Mouse (Mus musculus) common myeloid progenitor, adult 5-6 weeks (primary cell): ENCODE data around the gene Tor1aip1. TPM values are rescaled to one million over a fixed set of nuclear protein-coding genes. Genes with fewer than 3 reads are reported as not detected.

ENCODE experiments used
- ATAC-seq: replicated peaks from 2 replicates; pipeline ENCODE4 v1.8.0; 2016; ENCODE audit warnings: low read depth, mild to moderate bottlenecking, moderate TSS enrichment, inconsistent platforms; ENCODE audit not compliant: poor library complexity, severe bottlenecking
- total RNA-seq: library from RNA; stranded (forward); fragments of 200-1000, 187-1606 nt; gene quantifications from 2 replicates; pipeline ENCODE4 v1.2.3, GENCODE M21; 2017

The Tor1aip1 gene
- total RNA-seq, 1 experiment from 2014 or later, result 54.0 TPM

DNA sequence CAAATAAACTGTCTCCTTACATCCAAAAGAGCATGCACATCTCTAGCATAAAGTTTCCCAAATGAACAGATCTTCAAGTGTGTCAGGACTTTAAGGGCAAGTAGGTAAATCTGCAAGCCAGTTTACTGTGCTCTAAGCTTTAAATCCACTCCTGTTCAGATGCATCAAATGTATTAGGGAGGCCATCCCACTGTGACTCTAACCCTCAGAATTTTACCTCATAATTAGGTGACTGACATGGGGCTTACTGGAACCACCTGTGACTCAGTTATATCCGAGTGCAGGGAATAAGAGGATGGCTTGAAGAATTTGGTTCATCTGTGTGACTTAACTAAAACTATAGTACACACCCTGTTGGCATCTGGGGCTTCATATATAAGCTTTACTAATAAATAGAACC is 1.6 kb downstream of the Tor1aip1 start:
- ATAC-seq, result no peak

DNA sequence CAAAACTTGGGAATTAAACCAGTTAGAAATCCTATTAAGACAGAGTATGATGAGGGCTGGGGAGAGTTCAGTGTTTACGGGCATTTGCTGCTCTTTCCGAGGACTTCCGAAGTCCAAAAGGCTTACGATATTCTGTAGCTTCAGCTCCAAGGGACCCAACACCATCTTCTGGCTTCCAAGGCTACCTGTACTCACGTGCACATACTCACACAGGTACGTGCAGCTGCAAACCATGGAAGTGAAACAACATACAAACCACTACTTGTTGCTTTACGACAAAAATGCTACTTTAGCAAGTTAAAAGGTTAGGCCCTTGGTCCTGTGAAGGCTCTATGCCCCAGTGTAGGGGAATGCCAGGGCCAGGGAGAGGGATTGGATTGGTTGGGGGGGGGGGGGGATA is 2.4 kb downstream of the Tor1aip1 start:
- ATAC-seq, result no peak

DNA sequence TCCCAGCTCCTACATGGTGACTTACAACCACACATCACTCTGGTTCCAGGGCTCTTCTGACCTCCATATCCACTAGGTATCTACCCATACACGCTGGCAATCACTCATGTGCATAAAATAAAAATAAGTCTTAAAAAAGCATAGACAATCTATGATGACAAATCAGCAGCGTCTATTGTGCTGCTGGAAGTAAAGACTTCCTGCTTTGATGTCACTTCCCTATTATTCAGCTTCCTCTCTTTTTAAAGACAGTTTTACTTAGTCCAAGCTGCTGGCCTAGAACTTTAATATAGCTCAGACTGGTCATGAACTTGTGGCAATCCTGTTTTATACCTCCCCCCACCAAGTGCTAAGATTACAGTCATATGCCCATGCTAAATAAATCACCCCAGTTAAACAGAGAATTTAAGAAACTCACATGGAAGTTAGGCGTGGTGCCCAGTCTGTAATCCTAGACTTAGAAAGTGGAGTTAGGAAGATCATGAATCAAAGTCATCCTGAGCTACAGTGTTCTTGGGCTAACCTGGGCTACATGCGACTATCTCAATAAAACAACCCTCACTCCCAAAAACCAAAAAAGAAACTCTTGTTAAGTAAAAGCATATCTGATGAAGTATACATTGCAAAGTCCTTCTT is 7.8 kb downstream of the Tor1aip1 start:
- ATAC-seq, result peak; percentile 62

DNA sequence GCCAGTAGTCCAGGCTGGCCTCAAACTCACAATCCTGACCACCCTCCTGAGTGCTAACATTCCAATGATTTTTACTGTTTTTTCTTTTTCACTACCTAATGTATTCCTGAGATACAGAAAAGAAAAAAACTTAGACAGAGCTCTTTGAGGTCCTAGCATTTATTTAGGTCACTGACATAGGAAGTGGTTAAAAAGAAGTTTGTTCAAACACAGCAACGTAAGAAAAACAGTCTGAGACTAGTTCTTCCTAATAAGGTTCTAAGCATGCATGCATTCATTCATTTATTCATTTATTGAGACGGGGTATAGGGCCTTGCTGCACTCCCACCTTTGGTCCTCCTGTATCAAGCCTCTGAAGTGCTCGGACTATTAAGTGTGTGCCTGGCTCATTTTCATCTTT is 8.4 kb downstream of the Tor1aip1 start:
- ATAC-seq, result no peak

DNA sequence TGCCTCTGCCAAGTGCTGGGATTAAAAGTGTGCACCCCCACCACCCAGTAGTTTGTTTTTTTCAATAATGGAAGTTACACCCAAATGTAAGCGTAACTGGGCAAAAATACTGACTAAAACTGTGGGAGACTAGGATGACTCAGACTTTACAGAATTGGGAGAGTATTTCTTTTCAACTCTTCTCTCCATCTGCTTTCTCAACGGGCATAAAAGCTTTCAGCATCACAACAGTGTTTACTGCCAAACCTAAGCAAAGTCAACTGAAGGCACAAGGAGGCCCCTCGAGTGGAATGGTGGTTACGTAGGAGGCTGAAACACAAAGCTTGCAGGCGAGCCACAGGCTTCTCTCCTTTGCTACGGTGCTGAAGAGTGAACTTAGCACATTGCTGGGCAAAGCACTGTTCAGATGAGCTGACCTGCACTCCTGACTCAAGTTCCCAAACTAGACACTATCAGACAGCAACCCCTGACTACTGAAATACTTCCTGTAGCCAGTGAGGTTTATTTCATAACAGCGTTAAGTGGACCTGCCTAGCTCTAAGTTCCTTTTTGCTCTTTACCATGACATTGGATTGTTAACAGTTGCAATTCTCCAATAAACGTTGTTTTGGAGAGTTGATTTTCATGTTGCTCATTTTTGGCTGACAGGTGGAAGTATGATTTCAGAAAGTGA is 11.3 kb downstream of the Tor1aip1 start:
- ATAC-seq, result peak; percentile 67

DNA sequence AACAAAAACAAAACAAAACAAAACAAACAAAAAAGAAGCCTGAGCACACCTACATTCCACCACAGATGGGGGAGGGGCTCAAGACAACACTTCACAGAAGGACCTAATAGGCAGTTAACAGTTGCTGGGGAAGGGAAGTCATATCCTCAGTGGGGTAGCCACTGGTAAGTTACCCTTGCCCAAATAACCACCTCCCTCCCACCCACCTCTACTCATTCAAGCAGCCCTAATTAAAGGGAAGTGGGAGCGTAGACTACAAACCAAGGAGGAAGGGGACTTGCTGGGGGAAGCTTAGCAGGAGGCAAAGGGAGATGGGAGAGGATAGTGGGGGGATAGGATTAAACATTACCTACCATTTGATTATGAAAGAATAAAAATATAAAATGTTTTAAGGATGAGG is 15.9 kb downstream of the Tor1aip1 start:
- 0 out of 2 replicates have a peak, but pooled peaks have one; percentile 39 for ATAC-seq

DNA sequence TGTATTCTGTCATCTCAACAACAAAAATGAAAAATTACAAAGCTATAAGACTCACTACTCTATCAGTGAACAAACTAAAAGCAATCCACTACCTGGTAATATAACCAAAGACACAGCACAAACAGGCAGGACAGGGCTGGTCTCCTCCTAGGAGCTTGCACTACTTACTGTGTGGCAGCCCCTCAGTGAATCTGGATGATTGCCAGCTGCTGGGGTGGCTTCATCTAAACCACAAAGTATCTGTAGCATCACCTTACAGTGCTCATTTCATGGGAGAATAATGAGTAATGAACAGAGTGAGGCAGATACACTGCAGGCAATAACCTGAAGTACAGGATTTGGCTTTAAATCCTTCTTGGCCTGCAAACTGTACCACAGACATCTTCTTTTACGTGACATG is 16.5 kb downstream of the Tor1aip1 start:
- no peak for ATAC-seq

DNA sequence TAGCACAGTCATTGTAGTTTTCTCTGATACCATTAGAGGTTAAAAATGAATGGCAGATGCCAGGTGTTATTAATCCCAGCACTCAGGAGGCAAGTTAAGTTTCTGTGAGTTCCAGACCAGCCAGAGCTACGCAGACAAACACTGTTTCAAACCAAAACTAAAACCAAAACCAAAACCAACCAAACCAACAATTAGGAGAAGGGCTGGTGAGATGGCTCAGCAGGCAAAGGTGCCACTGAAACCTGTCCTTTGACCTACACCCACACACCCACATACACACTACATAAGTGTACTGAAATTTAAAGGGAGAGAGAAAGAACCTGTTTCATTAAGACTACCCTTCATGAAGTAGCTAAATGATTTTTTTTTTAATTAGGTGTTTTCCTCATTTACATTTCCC is 27.3 kb downstream of the Tor1aip1 start:
- ATAC-seq, result no peak

DNA sequence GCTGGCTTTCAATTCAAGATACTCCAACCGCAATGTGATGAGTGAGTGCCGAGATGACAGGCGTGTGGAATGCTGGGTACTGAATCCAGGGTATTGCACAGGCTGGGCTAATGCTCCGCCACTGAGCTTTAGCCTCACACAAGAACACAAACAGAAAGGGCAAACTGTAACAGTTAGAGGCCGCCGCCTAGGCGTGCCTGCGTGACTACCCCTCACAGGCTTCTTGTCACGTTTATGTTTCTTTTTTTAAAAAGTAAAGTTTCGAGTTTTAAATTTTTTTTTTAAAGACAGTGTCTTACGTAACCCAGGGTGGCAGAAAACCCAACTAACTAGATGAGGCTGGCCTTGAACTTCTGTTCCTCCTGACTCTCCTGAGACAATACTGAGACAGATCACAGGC is 30.4 kb downstream of the Tor1aip1 start:
- ATAC-seq, result no peak

DNA sequence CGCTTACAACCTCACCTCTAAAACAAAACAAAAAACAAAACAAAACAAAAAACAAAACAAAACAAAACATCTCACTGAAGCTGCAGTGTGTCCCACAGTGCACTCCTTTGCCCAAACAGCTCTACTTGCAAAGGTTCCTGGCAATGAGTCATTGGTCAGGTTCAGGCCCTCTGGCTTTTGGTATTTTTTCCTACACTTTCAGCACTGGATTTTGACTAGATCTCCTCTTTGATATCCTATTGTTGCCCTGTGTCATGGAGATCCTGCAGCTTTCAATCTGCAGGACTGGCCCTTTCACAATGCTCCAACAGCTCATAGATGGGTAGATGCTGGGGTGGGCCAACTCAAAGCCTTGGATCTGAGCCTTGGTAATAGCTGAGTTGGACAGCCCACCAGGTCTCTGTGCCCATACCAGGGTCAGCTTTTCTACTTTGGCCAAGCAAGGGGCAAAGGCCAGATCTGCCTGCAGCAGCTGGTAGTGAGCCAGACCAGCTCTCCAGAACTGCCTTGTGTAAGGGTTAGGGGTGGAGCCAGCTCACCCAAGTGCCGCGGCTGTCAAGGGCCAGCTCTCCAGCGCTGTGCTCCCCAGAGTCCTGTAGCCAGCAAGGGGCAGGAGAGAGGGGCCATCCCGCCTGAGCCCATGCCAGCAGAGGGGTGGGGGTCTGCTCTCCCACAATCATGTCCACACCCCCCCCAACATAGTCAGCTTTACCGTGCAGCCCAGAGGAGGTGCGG is 32.9 kb downstream of the Tor1aip1 start:
- no peak for ATAC-seq

DNA sequence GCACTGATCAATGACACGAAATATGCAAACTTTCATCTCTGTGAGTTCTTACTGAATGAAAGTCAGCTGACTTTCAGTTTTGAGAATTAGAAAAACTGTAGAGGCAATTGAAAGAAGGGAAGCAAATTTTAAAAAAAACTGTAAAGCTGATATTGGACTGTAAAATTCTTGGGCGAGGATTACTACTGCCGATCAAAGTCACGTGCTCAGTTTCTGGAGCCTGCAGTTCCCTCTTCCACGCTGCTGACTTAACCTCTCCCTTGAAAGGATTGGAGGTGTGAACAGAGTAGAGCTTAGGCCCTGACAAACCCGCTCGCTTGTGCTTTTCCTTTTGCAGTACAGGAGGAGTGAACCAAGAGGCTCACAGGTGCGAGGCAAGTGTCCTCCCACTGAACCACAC is 33.9 kb downstream of the Tor1aip1 start:
- ATAC-seq, result no peak; the same call in 1 of the 2 replicates

DNA sequence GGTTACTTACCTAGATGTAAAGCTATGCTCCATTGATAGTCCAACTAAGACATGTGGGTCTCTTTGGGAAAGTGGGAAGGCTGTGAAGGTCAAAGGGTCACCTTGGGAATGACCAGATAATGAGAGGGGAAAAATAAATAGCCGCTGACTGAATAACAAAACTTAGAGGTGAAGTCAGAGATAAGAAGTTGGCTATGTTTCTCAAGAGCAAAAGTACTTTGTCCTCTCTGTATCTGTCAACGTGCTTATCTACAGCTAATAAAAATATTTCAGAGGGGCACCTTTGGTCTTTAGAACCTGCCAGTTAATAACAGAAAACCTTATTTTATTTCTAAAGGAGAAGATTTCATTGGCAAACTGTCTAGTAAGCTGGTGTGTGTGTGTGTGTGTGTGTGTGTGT is 40.7 kb downstream of the Tor1aip1 start:
- no peak for ATAC-seq

DNA sequence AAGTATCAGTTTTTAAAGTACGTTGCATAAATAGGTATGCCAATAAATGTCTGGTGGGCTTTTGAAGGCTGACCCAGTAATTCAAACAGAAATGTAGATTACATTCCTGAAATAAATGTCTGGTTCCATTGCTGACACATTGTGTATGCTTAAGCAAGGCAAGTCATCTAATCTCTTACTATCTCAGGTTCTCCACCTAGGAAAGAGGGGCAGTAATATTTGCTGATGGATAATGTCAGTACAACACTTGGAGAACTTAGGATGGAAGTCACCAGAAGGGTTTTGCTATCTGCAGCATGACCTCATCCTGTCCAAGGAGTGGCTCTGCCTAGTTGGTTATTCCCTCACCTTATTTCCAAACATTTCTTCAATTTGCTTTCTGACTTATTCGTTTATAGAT is 41.8 kb downstream of the Tor1aip1 start:
- ATAC-seq, result no peak

DNA sequence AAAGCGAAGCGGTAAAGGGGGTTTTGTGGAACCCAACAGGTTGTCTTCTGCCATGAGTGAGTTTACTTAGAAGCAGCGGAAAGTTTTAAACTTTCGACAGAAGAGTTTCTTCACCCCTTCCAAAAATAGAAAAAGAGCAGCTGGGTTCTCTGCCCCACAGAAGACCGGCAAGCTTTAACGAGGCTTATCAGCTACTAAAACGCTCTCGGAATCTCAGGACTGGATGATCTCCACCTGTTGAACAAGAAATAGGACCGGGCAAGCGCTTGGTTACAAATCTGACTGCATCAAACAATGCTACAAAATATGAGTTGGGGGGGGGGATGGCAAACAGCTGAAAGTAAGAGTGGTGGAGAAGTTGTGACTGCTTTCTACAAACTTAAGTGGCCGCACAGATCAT is 45.9 kb downstream of the Tor1aip1 start:
- ATAC-seq, result no peak

DNA sequence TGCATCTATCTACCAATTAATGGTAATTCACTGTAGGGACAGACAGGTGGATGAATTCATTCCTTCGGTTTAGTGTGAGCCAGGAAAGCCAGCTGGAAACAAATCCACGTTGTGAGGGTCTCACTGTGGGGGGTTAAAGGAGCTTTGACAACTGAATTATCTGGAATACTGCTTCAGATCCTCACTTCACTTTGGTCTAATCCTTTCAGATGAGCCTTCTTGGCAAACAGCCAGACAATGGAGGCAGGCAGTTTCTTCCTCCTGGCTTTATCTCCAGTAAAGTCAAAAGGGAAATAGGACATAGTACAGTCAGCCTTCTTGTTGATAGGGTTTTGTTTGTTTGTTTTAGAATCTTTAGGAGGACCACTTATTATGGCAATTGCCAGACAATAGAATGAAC is 46.9 kb downstream of the Tor1aip1 start:
- ATAC-seq, result no peak

DNA sequence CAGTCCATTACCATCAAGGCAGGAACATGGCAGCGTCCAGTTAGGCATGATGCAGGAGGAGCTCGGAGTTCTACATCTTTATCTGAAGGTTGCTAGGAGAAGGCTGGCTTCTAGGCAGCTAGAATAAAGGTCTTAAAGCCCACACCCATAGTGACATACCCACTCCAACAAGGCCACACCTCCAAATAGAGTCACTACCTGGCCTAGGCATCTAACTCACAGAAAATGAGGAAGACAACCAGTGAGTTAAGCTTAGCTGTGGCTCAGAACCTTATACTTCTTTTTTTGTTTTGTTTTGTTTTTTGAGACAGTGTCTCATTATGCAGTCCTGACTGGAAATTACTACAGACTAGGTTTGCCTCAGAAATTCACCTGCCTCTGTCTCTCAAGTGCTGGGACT is 48.7 kb downstream of the Tor1aip1 start:
- ATAC-seq, result no peak

DNA sequence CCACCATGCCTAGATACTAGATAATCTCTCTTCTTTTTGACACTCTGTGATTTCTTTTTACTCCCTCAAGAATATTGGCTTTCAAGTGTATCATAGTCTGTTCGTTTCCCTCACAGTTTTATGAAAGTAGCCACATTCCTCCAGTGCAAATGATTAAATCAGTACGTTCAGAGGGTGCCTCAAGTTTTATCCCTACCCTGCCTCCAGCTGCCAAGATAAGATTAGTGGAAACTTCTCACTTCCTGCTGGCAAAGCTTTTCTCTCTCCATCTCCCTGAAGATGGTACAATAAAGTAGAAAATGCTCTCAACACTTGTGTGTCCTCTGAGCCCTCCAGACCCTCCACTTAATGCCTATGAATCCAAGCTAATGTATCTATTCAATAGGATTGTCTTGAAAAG is 61.3 kb downstream of the Tor1aip1 start:
- no peak for ATAC-seq

DNA sequence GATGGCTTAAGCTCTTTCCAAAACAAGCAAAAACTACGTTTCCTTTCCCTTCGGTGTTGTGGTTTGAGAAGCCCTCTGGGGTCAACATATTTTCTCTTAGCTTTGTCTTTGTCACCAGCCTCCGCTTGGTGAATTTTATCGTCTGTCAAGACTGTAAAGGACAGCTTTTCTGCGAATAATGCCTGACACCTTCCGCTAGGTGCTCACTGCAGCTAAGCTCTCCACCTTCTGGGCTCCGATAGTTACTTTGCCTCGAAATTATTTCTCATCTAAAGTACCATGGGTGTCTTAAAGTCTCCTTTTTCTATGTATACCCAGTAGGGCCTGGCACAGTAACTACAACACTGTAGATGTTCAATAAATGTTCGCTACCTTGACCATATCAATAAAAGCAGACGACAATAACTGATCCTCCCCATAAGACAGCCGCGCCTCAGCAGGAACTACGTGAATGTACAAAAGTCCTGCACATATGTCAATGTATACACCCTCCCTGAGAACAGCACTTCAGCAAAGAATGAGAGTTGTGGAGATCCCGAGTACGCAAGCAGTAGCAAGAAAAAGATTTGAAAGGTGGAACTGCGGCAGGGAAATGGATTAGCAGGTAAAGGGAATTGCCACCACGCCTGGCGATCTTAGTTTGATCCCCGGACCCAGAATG is 62.4 kb downstream of the Tor1aip1 start:
- ATAC-seq, result peak; percentile 31

DNA sequence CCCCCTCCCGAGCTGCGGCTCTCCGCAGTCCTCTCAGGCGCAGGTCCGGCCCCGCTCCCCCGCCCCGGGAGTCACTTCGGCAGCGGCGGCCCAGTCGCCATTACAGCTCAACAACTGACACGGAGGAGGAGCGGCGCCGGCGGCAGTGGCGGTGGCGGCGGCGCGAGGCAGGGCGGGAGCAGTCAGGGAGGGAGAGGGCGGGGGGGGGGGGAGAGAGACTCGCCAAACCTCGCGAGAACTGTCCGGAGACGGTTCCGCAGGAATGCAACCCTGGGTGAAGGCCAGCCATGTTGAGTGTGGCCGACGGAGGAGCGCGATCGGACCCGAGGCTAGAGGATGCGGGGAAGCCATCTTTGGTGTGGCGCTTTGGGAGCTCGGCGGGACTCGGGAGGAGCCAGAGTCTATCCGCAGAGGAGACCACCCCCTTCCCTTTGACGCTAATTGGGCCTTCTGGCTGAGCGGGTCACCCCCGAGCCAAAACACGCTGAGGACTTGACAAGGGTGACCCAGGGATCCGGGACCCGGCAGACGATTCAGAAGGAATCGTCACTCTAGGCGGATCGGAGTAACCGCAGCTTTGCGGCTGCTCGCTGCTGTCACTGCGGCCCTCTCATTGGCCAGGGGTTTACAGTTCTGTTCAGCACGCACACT is 63.1 kb downstream of the Tor1aip1 start, which contains the start of gene Cep350:
Cep350 (minus strand) TSS at position 188 of the 651 bp plus-strand sequence.
- peak; percentile 94 for ATAC-seq
